Mouse (Mus musculus) heart, postnatal 0 days (tissue): ENCODE data around the gene Dctn3. TPM values are rescaled to one million over a fixed set of nuclear protein-coding genes. Genes with fewer than 3 reads are reported as not detected.

Experiments used
- ATAC-seq: fragments of 200-750 bp; cut with Nextera tagmentation; 2 replicates; pipeline ENCODE4 v1.8.0; 2017; ENCODE audit warnings: low read depth, moderate number of reproducible peaks, moderate library complexity; ENCODE audit not compliant: insufficient read depth
- DNase-seq: peaks from one replicate; pipeline ENCODE4 v3.0.0-alpha.2; 2016; ENCODE audit warnings: low spot score
- H3K27ac ChIP-seq: fragments of 300-500 bp; sonication (generic); 2 replicates; pipeline ENCODE4 v1.5.1; 2014; ENCODE audit warnings: low read depth, mild to moderate bottlenecking
- H3K27me3 ChIP-seq: fragments of 300-500 bp; sonication (generic); 2 replicates; pipeline ENCODE4 v1.6.1; 2014; ENCODE audit warnings: low read length, mixed read lengths; ENCODE audit not compliant: control insufficient read depth, insufficient read depth
- H3K36me3 ChIP-seq: fragments of 300-500 bp; sonication (generic); replicated peaks from 2 replicates; pipeline ENCODE4 v1.6.1; 2014; ENCODE audit warnings: low read length, mixed read lengths; ENCODE audit not compliant: control insufficient read depth, insufficient read depth
- H3K4me1 ChIP-seq: fragments of 300-500 bp; sonication (generic); 2 replicates; pipeline ENCODE4 v1.6.1; 2014; ENCODE audit warnings: antibody characterized with exemption; ENCODE audit not compliant: control insufficient read depth, insufficient read depth
- H3K4me2 ChIP-seq: fragments of 300-500 bp; sonication (generic); 2 replicates; pipeline ENCODE4 v1.6.1; 2014; ENCODE audit warnings: low read depth, mild to moderate bottlenecking, low read length, moderate library complexity
- H3K4me3 ChIP-seq: fragments of 300-500 bp; sonication (generic); 2 replicates; pipeline ENCODE4 v1.5.1; 2014; ENCODE audit warnings: low read depth, low read length
- H3K9ac ChIP-seq: fragments of 300-500 bp; sonication (generic); replicated peaks from 2 replicates; pipeline ENCODE4 v1.6.1; 2014; ENCODE audit warnings: low read depth, low read length, mixed read lengths
- H3K9me3 ChIP-seq: fragments of 300-500 bp; sonication (generic); replicated peaks from 2 replicates; pipeline ENCODE4 v1.6.1; 2016; ENCODE audit warnings: low read length; ENCODE audit not compliant: control insufficient read depth
- CTCF ChIP-seq: IDR thresholded peaks from 2 replicates; pipeline ENCODE4 v1.5.1; 2016; ENCODE audit warnings: antibody characterized with exemption, control low read depth, low read depth
- EP300 ChIP-seq: IDR thresholded peaks from 2 replicates; pipeline ENCODE4 v1.6.1; 2016; ENCODE audit warnings: antibody characterized with exemption, low read depth
- WGBS: fragments of 180-500 bp; shearing (Covaris S2); extraction: QIAGEN DNeasy Blood & Tissue Kit; methylation state at CpG from one replicate; pipeline ENCODE4 v1.1.7; 2014; 5-methylcytosine and 5-hydroxymethylcytosine counted together
- polyA plus RNA-seq: library from polyadenylated mRNA; unstranded; fragments of >200 nt; fragmentation: Nextera tagmentation; extraction: Ambion mirVana; gene quantifications from 2 replicates; pipeline ENCODE4 v1.2.1, GENCODE M21; 2015
- total RNA-seq: library from RNA; depleted of rRNA; stranded (reverse); fragments of >200 nt; gene quantifications from 2 replicates; pipeline ENCODE4 v1.2.3, GENCODE M21; 2014; ENCODE audit warnings: low replicate concordance; rRNA removed

The Dctn3 gene
- total and polyA plus RNA-seq, 2 experiments from 2014 or later = 121 to 161 TPM

GRCm38 (mm10) chr4:41672522-41672963 is 50.4 kb downstream of the Dctn3 start:
- ATAC-seq = peak; percentile 19; the same call in 1 of the 2 replicates
- H3K27ac ChIP-seq = no peak overlapping the region
- no peaks in the 10 kb centered on the region for H3K36me3 ChIP-seq
- peaks cover 38% of the 10 kb centered on the region for H3K27me3 ChIP-seq
- no peak overlapping the region for H3K4me3 ChIP-seq
- TF ChIP-seq CTCF (no peak), EP300 (no peak)
- WGBS = 40% methylated on average over 8 of the region's 8 CpGs
- H3K4me1 ChIP-seq = peaks cover 4% of the 10 kb centered on the region; the same call in 1 of the 2 replicates
- H3K9ac ChIP-seq = no peak overlapping the region
- DNase-seq = no peak
- no peaks in the 10 kb centered on the region for H3K9me3 ChIP-seq
- no peak overlapping the region for H3K4me2 ChIP-seq

- H3K4me2 ChIP-seq = no peak overlapping the region
- WGBS = 42% methylated on average over 6 of the region's 8 CpGs
- TF ChIP-seq CTCF (no peak), EP300 (no peak)
- H3K27me3 ChIP-seq = peaks cover 37% of the 10 kb centered on the region
- no peak overlapping the region for H3K9ac ChIP-seq
- H3K27ac ChIP-seq = no peak overlapping the region
- H3K4me3 ChIP-seq = no peak overlapping the region
- peaks cover 3% of the 10 kb centered on the region; the same call in 1 of the 2 replicates for H3K4me1 ChIP-seq
- no peaks in the 10 kb centered on the region for H3K9me3 ChIP-seq
- H3K36me3 ChIP-seq = no peaks in the 10 kb centered on the region
- no peak for ATAC-seq
- DNase-seq = no peak
These were observed 50.9 kb downstream of the Dctn3 start for GRCm38 (mm10) chr4:41671963-41672480.

GRCm38 (mm10) chr4:41671500-41671899 is 51.5 kb downstream of the Dctn3 start:
- H3K4me3 ChIP-seq = no peak overlapping the region
- H3K4me2 ChIP-seq = no peak overlapping the region
- ATAC-seq = no peak
- 41% methylated on average over 5 of the region's 5 CpGs for WGBS
- no peak for TF ChIP-seq EP300
- TF ChIP-seq CTCF = no peak
- no peaks in the 10 kb centered on the region for H3K9me3 ChIP-seq
- no peak overlapping the region for H3K27ac ChIP-seq
- no peak overlapping the region for H3K9ac ChIP-seq
- peaks cover 31% of the 10 kb centered on the region for H3K27me3 ChIP-seq
- no peaks in the 10 kb centered on the region for H3K4me1 ChIP-seq
- no peaks in the 10 kb centered on the region for H3K36me3 ChIP-seq
- DNase-seq = no peak

GRCm38 (mm10) chr4:41670836-41671235 is 52.1 kb downstream of the Dctn3 start:
- ATAC-seq = no peak
- H3K9ac ChIP-seq = no peak overlapping the region
- 87% methylated on average over 18 of the region's 18 CpGs for WGBS

GRCm38 (mm10) chr4:41666646-41667045 is 56.3 kb downstream of the Dctn3 start:
- H3K36me3 ChIP-seq = no peaks in the 10 kb centered on the region
- WGBS = 82% methylated on average over 11 of the region's 11 CpGs
- no peak overlapping the region for H3K4me2 ChIP-seq
- no peak for TF ChIP-seq CTCF
- TF ChIP-seq EP300 = no peak
- no peak overlapping the region for H3K27ac ChIP-seq
- H3K4me3 ChIP-seq = no peak overlapping the region
- ATAC-seq (no peak), DNase-seq (no peak)
- H3K9me3 ChIP-seq = no peaks in the 10 kb centered on the region
- peaks cover 11% of the 10 kb centered on the region for H3K27me3 ChIP-seq
- H3K9ac ChIP-seq = no peak overlapping the region
- H3K4me1 ChIP-seq = peaks cover 7% of the 10 kb centered on the region; the same call in 1 of the 2 replicates

More at GRCm38 (mm10) chr4:41670836-41671235, 52.1 kb downstream of the Dctn3 start:
- H3K27me3 ChIP-seq = peaks cover 28% of the 10 kb centered on the region
- no peak overlapping the region for H3K4me3 ChIP-seq
- no peaks in the 10 kb centered on the region for H3K36me3 ChIP-seq
- no peaks in the 10 kb centered on the region for H3K4me1 ChIP-seq
- no peak overlapping the region for H3K4me2 ChIP-seq
- H3K9me3 ChIP-seq = no peaks in the 10 kb centered on the region
- no peak for DNase-seq
- H3K27ac ChIP-seq = no peak overlapping the region
- no peak for TF ChIP-seq CTCF
- no peak for TF ChIP-seq EP300

GRCm38 (mm10) chr4:41665009-41665675 is 57.8 kb downstream of the Dctn3 start:
- no peak for TF ChIP-seq CTCF
- TF ChIP-seq EP300 = no peak
- H3K27ac ChIP-seq = no peak overlapping the region
- H3K4me2 ChIP-seq = no peak overlapping the region
- H3K4me3 ChIP-seq = no peak overlapping the region
- DNase-seq = no peak
- H3K27me3 ChIP-seq = no peaks in the 10 kb centered on the region
- no peaks in the 10 kb centered on the region for H3K9me3 ChIP-seq
- peak; percentile 37 for ATAC-seq
- no peak overlapping the region for H3K9ac ChIP-seq
- peaks cover 7% of the 10 kb centered on the region; the same call in 1 of the 2 replicates for H3K4me1 ChIP-seq
- no peaks in the 10 kb centered on the region for H3K36me3 ChIP-seq
- 8% methylated on average over 6 of the region's 8 CpGs for WGBS

Other genes starting within 250 kb of the Dctn3 start
- 6.3 and 9.3 TPM in 2 replicates for gene AI464131, start 220.1 kb downstream of the Dctn3 start, total RNA-seq
- 2.5 and 2.9 TPM in 2 replicates for gene AI464131, start 220.1 kb downstream of the Dctn3 start, polyA plus RNA-seq
- gene 1110017D15Rik, start 205.8 kb downstream of the Dctn3 start, total RNA-seq = not detected in 2 replicates
- 0.18 and 1.0 TPM in 2 replicates for gene 1110017D15Rik, start 205.8 kb downstream of the Dctn3 start, polyA plus RNA-seq
- gene Fam219a, start 153.6 kb downstream of the Dctn3 start, total RNA-seq = 4.0 and 10.7 TPM in 2 replicates
- gene Fam219a, start 153.6 kb downstream of the Dctn3 start, polyA plus RNA-seq = 2.3 and 3.1 TPM in 2 replicates
- 2.2 and 12.9 TPM in 2 replicates for gene Dnaic1, start 153.4 kb downstream of the Dctn3 start, total RNA-seq
- gene Dnaic1, start 153.4 kb downstream of the Dctn3 start, polyA plus RNA-seq = 1.8 and 2.1 TPM in 2 replicates
- 5.8 and 12.7 TPM in 2 replicates for gene Enho, start 82.8 kb downstream of the Dctn3 start, total RNA-seq
- 4.0 and 4.3 TPM in 2 replicates for gene Enho, start 82.8 kb downstream of the Dctn3 start, polyA plus RNA-seq
- 0.31 TPM in 1 of 2 replicates, not detected in the other for gene Cntfr, start 26.1 kb downstream of the Dctn3 start, total RNA-seq
- gene Cntfr, start 26.1 kb downstream of the Dctn3 start, polyA plus RNA-seq = 0.38 and 0.41 TPM in 2 replicates
- gene Il11ra1, start 23.2 kb downstream of the Dctn3 start, total RNA-seq = 77.1 and 110 TPM in 2 replicates
- 104 and 116 TPM in 2 replicates for gene Il11ra1, start 23.2 kb downstream of the Dctn3 start, polyA plus RNA-seq
- gene Rpp25l, start 9.6 kb downstream of the Dctn3 start, total RNA-seq = 49.6 and 49.8 TPM in 2 replicates
- gene Rpp25l, start 9.6 kb downstream of the Dctn3 start, polyA plus RNA-seq = 38.9 and 40.2 TPM in 2 replicates
- not detected in 2 replicates for gene Arid3c, start 8.0 kb upstream of the Dctn3 start, total RNA-seq
- gene Arid3c, start 8.0 kb upstream of the Dctn3 start, polyA plus RNA-seq = not detected in 2 replicates
- gene Galt, start 32.1 kb upstream of the Dctn3 start, total RNA-seq = 95.0 and 96.8 TPM in 2 replicates
- 69.8 and 70.9 TPM in 2 replicates for gene Galt, start 32.1 kb upstream of the Dctn3 start, polyA plus RNA-seq
- 40.9 and 57.4 TPM in 2 replicates for gene Sigmar1, start 33.0 kb upstream of the Dctn3 start, total RNA-seq
- 33.4 and 37.1 TPM in 2 replicates for gene Sigmar1, start 33.0 kb upstream of the Dctn3 start, polyA plus RNA-seq
- gene Ccl27a, start 51.1 kb upstream of the Dctn3 start, total RNA-seq = 48.5 and 73.7 TPM in 2 replicates
- 49.4 and 49.6 TPM in 2 replicates for gene Ccl27a, start 51.1 kb upstream of the Dctn3 start, polyA plus RNA-seq
- not detected in 2 replicates for gene Gm21541, start 180.4 kb upstream of the Dctn3 start, total RNA-seq
- not detected in 2 replicates for gene Gm21541, start 180.4 kb upstream of the Dctn3 start, polyA plus RNA-seq
- 0.89 TPM in 1 of 2 replicates, not detected in the other for gene Gm20878, start 218.4 kb upstream of the Dctn3 start, total RNA-seq
- 0.92 and 1.1 TPM in 2 replicates for gene Gm20878, start 218.4 kb upstream of the Dctn3 start, polyA plus RNA-seq
- not detected in 2 replicates for gene Fam205a4, start 242.9 kb upstream of the Dctn3 start, total RNA-seq
- gene Fam205a4, start 242.9 kb upstream of the Dctn3 start, polyA plus RNA-seq = 0.03 TPM in 1 of 2 replicates, not detected in the other